Mouse (Mus musculus): Measurements from ENCODE around the gene Srr. TPM values are rescaled to one million over a fixed set of nuclear protein-coding genes. Genes with fewer than 3 reads are reported as not detected.

Srr gene
- polyA plus RNA-seq, 1 experiment from 2014 or later, result 31.5 TPM

GRCm38 (mm10) chr11:74870544-74870943 lies 55.2 kb downstream of the Srr start:
- Histone ChIP-seq H3K4me1 (replicated peaks) (peaks cover 45% of the 10 kb centered on the region), H3K36me3 (peaks cover 28% of the 10 kb centered on the region), H3K9ac (replicated peaks) (no peak overlapping the region), H3K27ac (peak overlapping the region; percentile 84), H3K4me2 (replicated peaks) (peak overlapping the region; percentile 30), H3K9me3 (no peaks in the 10 kb centered on the region), H3K4me3 (replicated peaks) (no peak overlapping the region), H3K27me3 (no peaks in the 10 kb centered on the region)
- no peak for ATAC-seq
- 82% methylated on average over 4 of the region's 4 CpGs for WGBS

- H3K4me1 ChIP-seq (replicated peaks), result peaks cover 40% of the 10 kb centered on the region
- H3K9ac ChIP-seq (replicated peaks), result 0 out of 2 replicates have a peak overlapping the region, but pooled peaks have one; percentile 8
- H3K27ac ChIP-seq, result peak overlapping the region; percentile 84
- H3K4me3 ChIP-seq (replicated peaks), result no peak overlapping the region
- H3K36me3 ChIP-seq, result peaks cover 38% of the 10 kb centered on the region
- WGBS, result 71% methylated on average over 6 of the region's 6 CpGs
- peak overlapping the region; percentile 30 for H3K4me2 ChIP-seq (replicated peaks)
- peak; percentile 75 for ATAC-seq
- H3K9me3 ChIP-seq, result no peaks in the 10 kb centered on the region
- H3K27me3 ChIP-seq, result no peaks in the 10 kb centered on the region
Measured at GRCm38 (mm10) chr11:74869603-74870002, 56.1 kb downstream of the Srr start.

GRCm38 (mm10) chr11:74868046-74868760 lies 57.5 kb downstream of the Srr start:
- no peaks in the 10 kb centered on the region for H3K9me3 ChIP-seq
- H3K4me2 ChIP-seq (replicated peaks), result no peak overlapping the region
- H3K4me1 ChIP-seq (replicated peaks), result peaks cover 34% of the 10 kb centered on the region
- no peak overlapping the region for H3K4me3 ChIP-seq (replicated peaks)
- 93% methylated on average over 13 of the region's 13 CpGs for WGBS
- H3K9ac ChIP-seq (replicated peaks), result no peak overlapping the region
- peaks cover 49% of the 10 kb centered on the region for H3K36me3 ChIP-seq
- H3K27ac ChIP-seq, result peak overlapping the region; percentile 84; the same call in 1 of the 2 replicates
- no peaks in the 10 kb centered on the region for H3K27me3 ChIP-seq
- ATAC-seq, result no peak

GRCm38 (mm10) chr11:74867181-74867580 lies 58.6 kb downstream of the Srr start:
- Histone ChIP-seq H3K4me3 (replicated peaks) (no peak overlapping the region), H3K4me1 (replicated peaks) (peaks cover 33% of the 10 kb centered on the region), H3K4me2 (replicated peaks) (no peak overlapping the region), H3K9me3 (no peaks in the 10 kb centered on the region), H3K36me3 (peaks cover 59% of the 10 kb centered on the region), H3K9ac (replicated peaks) (no peak overlapping the region), H3K27ac (no peak overlapping the region), H3K27me3 (no peaks in the 10 kb centered on the region)
- ATAC-seq, result no peak
- WGBS, result 83% methylated on average over 2 of the region's 2 CpGs

GRCm38 (mm10) chr11:74866640-74867039 lies 59.1 kb downstream of the Srr start:
- peaks cover 28% of the 10 kb centered on the region for H3K4me1 ChIP-seq (replicated peaks)
- H3K36me3 ChIP-seq, result peaks cover 65% of the 10 kb centered on the region
- no peaks in the 10 kb centered on the region for H3K9me3 ChIP-seq
- H3K27me3 ChIP-seq, result no peaks in the 10 kb centered on the region
- H3K4me3 ChIP-seq (replicated peaks), result no peak overlapping the region
- WGBS, result 90% methylated on average over 4 of the region's 4 CpGs
- no peak overlapping the region for H3K4me2 ChIP-seq (replicated peaks)
- no peak overlapping the region for H3K27ac ChIP-seq
- no peak overlapping the region for H3K9ac ChIP-seq (replicated peaks)
- no peak for ATAC-seq

- no peak overlapping the region for H3K4me3 ChIP-seq (replicated peaks)
- H3K9me3 ChIP-seq, result no peaks in the 10 kb centered on the region
- 89% methylated on average over 9 of the region's 9 CpGs for WGBS
- no peaks in the 10 kb centered on the region for H3K27me3 ChIP-seq
- no peak overlapping the region for H3K9ac ChIP-seq (replicated peaks)
- H3K4me2 ChIP-seq (replicated peaks), result no peak overlapping the region
- H3K36me3 ChIP-seq, result peaks cover 77% of the 10 kb centered on the region
- H3K27ac ChIP-seq, result no peak overlapping the region
- H3K4me1 ChIP-seq (replicated peaks), result peaks cover 15% of the 10 kb centered on the region
- no peak for ATAC-seq
Measured at GRCm38 (mm10) chr11:74865252-74865651, 60.5 kb downstream of the Srr start.

- WGBS, result 89% methylated on average over 9 of the region's 9 CpGs
- Histone ChIP-seq H3K27ac (no peak overlapping the region), H3K4me1 (replicated peaks) (peaks cover 6% of the 10 kb centered on the region), H3K9ac (replicated peaks) (no peak overlapping the region), H3K4me2 (replicated peaks) (no peak overlapping the region), H3K9me3 (no peaks in the 10 kb centered on the region), H3K27me3 (no peaks in the 10 kb centered on the region), H3K36me3 (peaks cover 86% of the 10 kb centered on the region), H3K4me3 (replicated peaks) (no peak overlapping the region)
- no peak for ATAC-seq
Measured at GRCm38 (mm10) chr11:74864421-74864820, 61.3 kb downstream of the Srr start.

- H3K4me3 ChIP-seq (replicated peaks), result no peak overlapping the region
- 0 out of 2 replicates have a peak, but pooled peaks have one; percentile 49 for ATAC-seq
- no peaks in the 10 kb centered on the region for H3K4me1 ChIP-seq (replicated peaks)
- H3K4me2 ChIP-seq (replicated peaks), result no peak overlapping the region
- 31% methylated on average over 11 of the region's 11 CpGs for whole genome bisulfite sequencing
- H3K9me3 ChIP-seq, result no peaks in the 10 kb centered on the region
- no peaks in the 10 kb centered on the region for H3K27me3 ChIP-seq
- peaks cover 88% of the 10 kb centered on the region for H3K36me3 ChIP-seq
- no peak overlapping the region for H3K27ac ChIP-seq
- no peak overlapping the region for H3K9ac ChIP-seq (replicated peaks)
Measured at GRCm38 (mm10) chr11:74863471-74863870, 62.3 kb downstream of the Srr start.

GRCm38 (mm10) chr11:74862129-74862528 lies 63.6 kb downstream of the Srr start:
- no peaks in the 10 kb centered on the region for H3K27me3 ChIP-seq
- H3K27ac ChIP-seq, result no peak overlapping the region
- peaks cover 87% of the 10 kb centered on the region for H3K36me3 ChIP-seq
- no peak overlapping the region for H3K9ac ChIP-seq (replicated peaks)
- no peaks in the 10 kb centered on the region for H3K4me1 ChIP-seq (replicated peaks)
- WGBS, result 87% methylated on average over 5 of the region's 5 CpGs
- no peaks in the 10 kb centered on the region for H3K9me3 ChIP-seq
- ATAC-seq, result no peak
- H3K4me3 ChIP-seq (replicated peaks), result no peak overlapping the region
- H3K4me2 ChIP-seq (replicated peaks), result no peak overlapping the region

GRCm38 (mm10) chr11:74857756-74858155 lies 68.0 kb downstream of the Srr start:
- Histone ChIP-seq H3K36me3 (peaks cover 71% of the 10 kb centered on the region), H3K9me3 (no peaks in the 10 kb centered on the region), H3K4me2 (replicated peaks) (no peak overlapping the region), H3K4me3 (replicated peaks) (no peak overlapping the region), H3K27ac (no peak overlapping the region), H3K27me3 (no peaks in the 10 kb centered on the region), H3K9ac (replicated peaks) (no peak overlapping the region), H3K4me1 (replicated peaks) (no peaks in the 10 kb centered on the region)
- 86% methylated on average over 9 of the region's 9 CpGs for WGBS
- ATAC-seq, result no peak
